In genomic region chr7:144447146-144447545, GRCm38 (mm10) we compare ENCODE assay signal across 12 mouse cellular contexts. TPM values are rescaled to one million over a fixed set of nuclear protein-coding genes. Genes with fewer than 3 reads are reported as not detected.
DNase-seq lines count a peak whose midpoint lies in the region; ATAC-seq and TF ChIP-seq lines count a peak whose summit lies in the region.
"Had no signal": no experiment of that assay in that cellular context is flagged by ENCODE, and none has a peak within 500 bp of the region (broad histone marks: within the 10 kb centered on the region; RNA-seq: fewer than 3 reads in every experiment).

No protein-coding gene starts in this region.

- H3K9me3 ChIP-seq in CH12.LX (replicated peaks; ENCODE audit: low read length): peaks cover 10% of the 10 kb centered on the region
- H3K9me3 ChIP-seq in forebrain, embryonic 12.5 days: no peaks in the 10 kb centered on the region
- H3K9me3 ChIP-seq in forebrain, embryonic 11.5 days (ENCODE audit: control insufficient read depth, low read length): no peaks in the 10 kb centered on the region
- H3K9me3 ChIP-seq: embryonic facial prominence, embryonic 10.5 days; heart, embryonic 12.5 days; limb, embryonic 12.5 days had no signal

- H3K4me3 ChIP-seq in CH12.LX (replicated peaks in 1 of 3; ENCODE audit: low read depth in 2 of 3, low read length in 2 of 3, poor library complexity in 1 of 3): no peak overlapping the region
- H3K4me3 ChIP-seq in forebrain, embryonic 12.5 days (replicated peaks): no peak overlapping the region
- H3K4me3 ChIP-seq in forebrain, embryonic 11.5 days (ENCODE audit: low read depth, low read length): no peak overlapping the region
- H3K4me3 ChIP-seq: embryonic facial prominence, embryonic 10.5 days; heart, embryonic 12.5 days; limb, embryonic 12.5 days had no signal

- H3K4me1 ChIP-seq in CH12.LX (ENCODE audit: control insufficient read depth in 1 of 2, insufficient read depth in 2 of 2): peaks cover 15 to 38% of the 10 kb centered on the region in 2 experiments
- no peaks in the 10 kb centered on the region for H3K4me1 ChIP-seq in forebrain, embryonic 12.5 days
- H3K4me1 ChIP-seq in forebrain, embryonic 11.5 days (replicated peaks; ENCODE audit: control insufficient read depth, insufficient read depth, low read length): no peaks in the 10 kb centered on the region
- H3K4me1 ChIP-seq: embryonic facial prominence, embryonic 10.5 days; heart, embryonic 12.5 days; limb, embryonic 12.5 days had no signal

- no peaks in the 10 kb centered on the region for H3K36me3 ChIP-seq in CH12.LX (replicated peaks in 1 of 2; ENCODE audit: control insufficient read depth in 1 of 2, insufficient read depth in 1 of 2, low read length in 1 of 2)
- H3K36me3 ChIP-seq in forebrain, embryonic 12.5 days (replicated peaks): peaks cover 86% of the 10 kb centered on the region
- peaks cover 10% of the 10 kb centered on the region for H3K36me3 ChIP-seq in forebrain, embryonic 11.5 days (ENCODE audit: control insufficient read depth, insufficient read depth, low read length)

- peak; percentile 73 for TF ChIP-seq EP300 in CH12.LX (IDR thresholded peaks at IDR 0.05; ENCODE audit: low read length)

- H3K4me2 ChIP-seq in CH12.LX (ENCODE audit: insufficient read depth, low read depth, poor library complexity, severe bottlenecking): no peak overlapping the region
- H3K4me2 ChIP-seq in forebrain, embryonic 12.5 days: no peak overlapping the region
- no peak overlapping the region for H3K4me2 ChIP-seq in forebrain, embryonic 11.5 days (ENCODE audit: low read depth, low read length, severe bottlenecking)
- H3K4me2 ChIP-seq: heart, embryonic 12.5 days; limb, embryonic 12.5 days had no signal

- no peak for TF ChIP-seq RAD21 in CH12.LX (IDR thresholded peaks at IDR 0.05; ENCODE audit: low read depth, low read length)

- dilution Hi-C loops in CH12.LX (cut with MboI; ENCODE audit: extremely low pct_ligation_motif_present, extremely low pct_unique_long_range_greater_than_20kb, low sequenced_read_pairs): no loop called here

- no peak for TF ChIP-seq CTCF in CH12.LX (conservative IDR thresholded peaks at IDR 0.05 in 1 of 2, IDR thresholded peaks at IDR 0.05 in 1 of 2; ENCODE audit: low read depth in 2 of 2, low read length in 2 of 2)

- 99% methylated on average over 3 of the region's 3 CpGs for WGBS in forebrain, embryonic 12.5 days
- 83% methylated on average over 3 of the region's 3 CpGs for WGBS in forebrain, embryonic 11.5 days

- DNase-seq in B cell, adult 2 months: peak; percentile 66 to 69
- DNase-seq in CH12.LX (ENCODE audit: extremely low read depth): peak; percentile 77
- DNase-seq in thymus, adult 18-20 months: peak; percentile 28 to 55
- DNase-seq in left cerebral cortex, adult 18-20 months (ENCODE audit: low spot score in 2 of 2): no peak
- DNase-seq in forebrain, embryonic 11.5 days (ENCODE audit: low spot score): no peak
- DNase-seq: kidney, postnatal 4 days; midbrain, embryonic 14.5 days had no signal

- ATAC-seq in megakaryocyte, adult 5-6 weeks (ENCODE audit: poor library complexity, severe bottlenecking): peak; percentile 88
- ATAC-seq in forebrain, embryonic 12.5 days (ENCODE audit: low FRiP score): no peak
- ATAC-seq in forebrain, embryonic 11.5 days (replicated peaks; ENCODE audit: low FRiP score): no peak

- no peaks in the 10 kb centered on the region for H3K79me2 ChIP-seq in CH12.LX (replicated peaks; ENCODE audit: control insufficient read depth, extremely low read depth, insufficient read depth, poor library complexity, severe bottlenecking)

- no peak overlapping the region for H3K9ac ChIP-seq in CH12.LX (ENCODE audit: insufficient read depth, low read depth)
- H3K9ac ChIP-seq in forebrain, embryonic 12.5 days: no peak overlapping the region
- H3K9ac ChIP-seq in forebrain, embryonic 11.5 days (ENCODE audit: low read length): no peak overlapping the region
- H3K9ac ChIP-seq: heart, embryonic 12.5 days; limb, embryonic 12.5 days had no signal

- in situ Hi-C loops in CH12.LX (cut with MboI; ENCODE audit: low pct_ligation_motif_present, low pct_unique_long_range_greater_than_20kb, low sequenced_read_pairs): loop anchor here (25.0 kb wide), 1 partner anchor 360 kb away; no protein-coding TSS in a partner anchor

- peaks cover 84% of the 10 kb centered on the region for H3K27me3 ChIP-seq in CH12.LX (replicated peaks)
- no peaks in the 10 kb centered on the region for H3K27me3 ChIP-seq in forebrain, embryonic 12.5 days
- H3K27me3 ChIP-seq in forebrain, embryonic 11.5 days (ENCODE audit: control insufficient read depth, insufficient read depth, low read length): no peaks in the 10 kb centered on the region
- H3K27me3 ChIP-seq: heart, embryonic 12.5 days; limb, embryonic 12.5 days had no signal

- H3K27ac ChIP-seq in CH12.LX (ENCODE audit: insufficient read depth, low read depth): no peak overlapping the region
- no peak overlapping the region for H3K27ac ChIP-seq in forebrain, embryonic 12.5 days
- no peak overlapping the region for H3K27ac ChIP-seq in forebrain, embryonic 11.5 days (ENCODE audit: low read depth, low read length)
- H3K27ac ChIP-seq: embryonic facial prominence, embryonic 10.5 days; limb, embryonic 12.5 days had no signal

- TF ChIP-seq POLR2A in CH12.LX (IDR thresholded peaks at IDR 0.05; ENCODE audit: low read depth, low read length): no peak

TF ChIP-seq in CH12.LX, 34 proteins besides CTCF, POLR2A, EP300 and RAD21:
- TF ChIP-seq MAFK (IDR thresholded peaks at IDR 0.05; ENCODE audit: insufficient replicate concordance, low read length) (peak; percentile 94), JUND (conservative IDR thresholded peaks at IDR 0.05; ENCODE audit: low read depth, low read length) (no peak), ETS1 (conservative IDR thresholded peaks at IDR 0.05; ENCODE audit: low read depth, low read length) (0 out of 2 replicates have a peak, but pooled peaks have one; percentile 30), NRF1 (IDR thresholded peaks at IDR 0.05; ENCODE audit: low read depth, low read length) (no peak), TCF12 (IDR thresholded peaks at IDR 0.05; ENCODE audit: low read depth, low read length) (peak; percentile 48), MYC (IDR thresholded peaks at IDR 0.05; ENCODE audit: low read depth, low read length) (0 out of 2 replicates have a peak, but pooled peaks have one; percentile 55), MEF2A (IDR thresholded peaks at IDR 0.05; ENCODE audit: borderline replicate concordance, low read depth, low read length) (no peak), MAX (IDR thresholded peaks at IDR 0.05; ENCODE audit: low read length) (0 out of 2 replicates have a peak, but pooled peaks have one; percentile 22), BHLHE40 (IDR thresholded peaks at IDR 0.05; ENCODE audit: low read depth, low read length) (peak; percentile 82), IRF4 (IDR thresholded peaks at IDR 0.05; ENCODE audit: low read depth, low read length) (peak; percentile 57; the same call in 1 of the 2 replicates)

RNA-seq across cellular contexts. Expression of gene Cttn, which starts 23.7 kb away (rescaled TPM):
- total RNA-seq in CH12.LX (2012; rRNA removed): 0.13 and 0.55 TPM in 2 replicates
- total RNA-seq in CH12.LX (2014; rRNA removed): not detected in 2 replicates
- polyA plus RNA-seq in CH12.LX (2012; ENCODE audit: insufficient read length, low read depth): not detected in 2 replicates
- total RNA-seq in megakaryocyte, adult 5-6 weeks (2015): 0.04 and 0.30 TPM in 2 replicates
- 0.22 and 1.3 TPM in 2 replicates for total RNA-seq in megakaryocyte, adult 5-6 weeks (2017)
- polyA plus RNA-seq in forebrain, embryonic 12.5 days (2016; fragmentation: Nextera tagmentation; extraction: Ambion mirVana): 187 and 192 TPM in 2 replicates
- 100 to 1,000 TPM in 1 of 2 experiments, 10 to 100 TPM in 1; 91.7 to 103 TPM for total RNA-seq in left cerebral cortex, adult 18-20 months (2021)
- 183 and 190 TPM in 2 replicates for polyA plus RNA-seq in forebrain, embryonic 11.5 days (2014; fragmentation: Nextera tagmentation; extraction: Ambion mirVana)

Comparison
In these comparisons a context has a peak if more than half of its experiments do, and no peak if none do; other contexts are left out.
1. DNase-seq: peak in B cell, adult 2 months (2 of 2), CH12.LX (single experiment) and thymus, adult 18-20 months (2 of 2); none in left cerebral cortex, adult 18-20 months (0 of 2) and forebrain, embryonic 11.5 days (single experiment).
2. RNA of gene Cttn, which starts 23.7 kb away (total RNA-seq): 91.7 to 103 TPM in left cerebral cortex, adult 18-20 months; 0.13 to 0.55 TPM in CH12.LX and 0.04 to 1.3 TPM in megakaryocyte, adult 5-6 weeks; every median in the first group is over 10 times any median in the second.